Mouse (Mus musculus) G1E-ER4 (cell line): Measurements from ENCODE around the gene Crlf3. TPM values are rescaled to one million over a fixed set of nuclear protein-coding genes. Genes with fewer than 3 reads are reported as not detected.

Source experiments
- GATA1 ChIP-seq: IDR thresholded peaks from one replicate; pipeline ENCODE4 v1.8.0; 2012; ENCODE audit warnings: low read length, inconsistent platforms
- polyA plus RNA-seq: library from polyadenylated mRNA; stranded (reverse); fragments of >175 nt; gene quantifications from 2 replicates; pipeline ENCODE4 v1.2.3, GENCODE M21; 2012

Crlf3 gene
- polyA plus RNA-seq, 1 experiment, result 30.1 TPM

DNA sequence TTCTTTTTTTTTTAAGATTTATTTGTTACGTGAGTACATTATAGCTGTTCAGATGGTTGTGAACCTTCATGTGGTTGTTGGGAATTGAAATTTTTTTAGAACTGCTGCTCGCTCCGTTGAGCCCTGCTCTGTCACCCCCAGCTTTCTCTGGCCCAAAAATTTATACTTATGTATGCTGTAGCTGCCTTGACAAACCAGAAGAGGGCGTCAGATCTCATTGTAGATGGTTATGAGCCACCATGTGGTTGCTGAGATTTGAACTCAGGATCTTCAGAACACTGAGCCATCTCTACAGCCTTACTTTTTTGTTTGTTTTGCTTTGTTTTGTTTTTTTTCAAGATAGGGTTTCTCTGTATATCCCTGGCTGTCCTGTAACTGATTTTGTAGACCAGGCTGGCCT lies 59.5 kb downstream of the Crlf3 start:
- no peak for TF ChIP-seq GATA1

DNA sequence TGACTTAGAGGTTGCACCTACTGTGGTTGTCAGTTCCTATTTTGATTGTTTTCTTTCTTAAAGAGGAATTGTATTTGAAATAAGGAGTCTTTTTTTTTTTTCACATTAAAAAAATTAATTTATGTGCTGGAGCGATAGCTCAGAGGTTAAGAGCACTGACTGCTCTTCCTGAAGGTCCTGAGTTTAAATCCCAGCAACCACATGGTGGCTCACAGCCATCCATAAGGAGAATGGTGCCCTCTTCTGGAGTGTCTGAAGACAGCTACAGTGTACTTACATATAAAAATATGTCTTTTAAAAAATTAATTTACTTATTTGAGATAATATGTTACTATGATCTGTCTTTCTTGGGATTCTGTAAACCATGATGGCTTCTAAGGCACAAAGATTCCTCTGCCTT lies 61.0 kb downstream of the Crlf3 start:
- no peak for TF ChIP-seq GATA1

Other genes starting within 250 kb of the Crlf3 start
- gene Utp6, start 118.6 kb downstream of the Crlf3 start, polyA plus RNA-seq, result 3.4 and 4.1 TPM in 2 replicates
- 42.6 and 56.9 TPM in 2 replicates for gene Suz12, start 87.9 kb downstream of the Crlf3 start, polyA plus RNA-seq
- gene Atad5, start 8.4 kb upstream of the Crlf3 start, polyA plus RNA-seq, result 3.8 and 5.1 TPM in 2 replicates
- 1.1 TPM in 2 replicates for gene Tefm, start 61.2 kb upstream of the Crlf3 start, polyA plus RNA-seq
- gene Adap2, start 73.1 kb upstream of the Crlf3 start, polyA plus RNA-seq, result not detected in 2 replicates
- gene Rnf135, start 102.9 kb upstream of the Crlf3 start, polyA plus RNA-seq, result 3.7 and 4.7 TPM in 2 replicates
- gene Rhot1, start 128.0 kb upstream of the Crlf3 start, polyA plus RNA-seq, result 7.8 and 11.5 TPM in 2 replicates
- gene Rhbdl3, start 219.9 kb upstream of the Crlf3 start, polyA plus RNA-seq, result 0.06 TPM in 2 replicates